Mouse (Mus musculus) limb, embryonic 11.5 days (tissue): Measurements from ENCODE around the gene Mxi1. TPM values are rescaled to one million over a fixed set of nuclear protein-coding genes. Genes with fewer than 3 reads are reported as not detected.

ENCODE experiments used
- ATAC-seq: fragments of 200-750 bp; cut with Nextera tagmentation; 2 replicates; pipeline ENCODE4 v1.8.0; 2017; ENCODE audit warnings: low read depth; ENCODE audit not compliant: insufficient number of reproducible peaks, low FRiP score, low TSS enrichment
- DNase-seq: peaks from one replicate; pipeline ENCODE4 v3.0.0-alpha.2; 2015; ENCODE audit warnings: low spot score
- H3K27ac ChIP-seq: fragments of 300-500 bp; sonication (generic); replicated peaks from 2 replicates; pipeline ENCODE4 v1.5.1; 2014; ENCODE audit warnings: low read depth, mild to moderate bottlenecking, low read length
- H3K27me3 ChIP-seq: fragments of 300-500 bp; sonication (generic); 2 replicates; pipeline ENCODE4 v1.6.1; 2014; ENCODE audit warnings: mild to moderate bottlenecking, low read length, mixed read lengths; ENCODE audit not compliant: control insufficient read depth, insufficient read depth
- H3K36me3 ChIP-seq: fragments of 300-500 bp; sonication (generic); 2 replicates; pipeline ENCODE4 v1.6.1; 2014; ENCODE audit warnings: mild to moderate bottlenecking, low read length, moderate library complexity, mixed read lengths; ENCODE audit not compliant: control insufficient read depth, insufficient read depth
- H3K4me1 ChIP-seq: fragments of 300-500 bp; sonication (generic); 2 replicates; pipeline ENCODE4 v1.6.1; 2014; ENCODE audit warnings: low read length, mixed read lengths; ENCODE audit not compliant: control insufficient read depth, insufficient read depth
- H3K4me2 ChIP-seq: fragments of 300-500 bp; sonication (generic); 2 replicates; pipeline ENCODE4 v1.6.1; 2014; ENCODE audit warnings: low read depth, mild to moderate bottlenecking, moderate library complexity; ENCODE audit not compliant: severe bottlenecking
- H3K4me3 ChIP-seq: fragments of 300-500 bp; sonication (generic); 2 replicates; pipeline ENCODE4 v1.5.1; 2014; ENCODE audit warnings: low read depth, low read length
- H3K9ac ChIP-seq: fragments of 300-500 bp; sonication (generic); 2 replicates; pipeline ENCODE4 v1.6.1; 2014; ENCODE audit warnings: mild to moderate bottlenecking, low read length
- H3K9me3 ChIP-seq: fragments of 300-500 bp; sonication (generic); 2 replicates; pipeline ENCODE4 v1.6.1; 2016; ENCODE audit warnings: low read length; ENCODE audit not compliant: control insufficient read depth
- whole genome bisulfite sequencing: fragments of 180-500 bp; shearing (Covaris S2); extraction: QIAGEN DNeasy Blood & Tissue Kit; methylation state at CpG from one replicate; pipeline ENCODE4 v1.1.7; 2014; 5-methylcytosine and 5-hydroxymethylcytosine counted together
- polyA plus RNA-seq: library from polyadenylated mRNA; unstranded; fragments of >200 nt; fragmentation: Nextera tagmentation; extraction: Ambion mirVana; gene quantifications from 2 replicates; pipeline ENCODE4 v1.2.1, GENCODE M21; 2014

Gene Mxi1
- polyA plus RNA-seq, 1 experiment from 2014 or later: 41.5 TPM

DNA sequence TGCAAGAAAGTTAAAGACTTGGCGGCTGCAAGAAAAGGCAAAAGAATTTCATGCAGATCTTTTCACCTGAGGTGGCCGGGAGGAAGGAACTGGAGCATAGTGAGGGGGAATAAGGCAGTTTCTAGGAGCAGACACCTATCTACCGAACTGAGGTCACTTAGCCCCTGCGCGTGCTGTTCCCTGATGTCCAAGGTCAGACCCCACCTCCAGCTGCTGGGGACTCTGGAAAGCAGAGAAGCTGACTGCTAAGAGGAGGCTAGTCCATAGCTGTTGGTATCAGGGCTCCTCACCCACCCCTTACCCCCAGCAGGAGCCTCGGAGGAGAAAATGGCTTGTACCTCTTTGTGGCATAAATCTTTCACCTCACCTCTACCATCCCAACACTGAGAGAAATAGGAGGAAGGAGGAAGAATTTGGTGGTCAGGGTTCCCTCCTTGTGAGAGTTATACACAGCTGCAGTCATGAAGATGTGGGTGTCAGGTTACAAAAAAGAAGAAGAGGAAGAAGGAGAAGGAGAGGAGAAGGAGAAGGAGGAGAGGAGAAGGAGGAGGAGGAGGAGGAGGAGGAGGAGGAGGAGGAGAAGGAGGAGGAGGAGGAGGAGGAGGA is 111.4 kb downstream of the Mxi1 start:
- ATAC-seq: peak; percentile 13; the same call in 1 of the 2 replicates
- 2% methylated on average over 6 of the region's 6 CpGs for WGBS
- 0 out of 2 replicates have a peak overlapping the region, but pooled peaks have one; percentile 53 for H3K9ac ChIP-seq
- no peaks in the 10 kb centered on the region for H3K9me3 ChIP-seq
- DNase-seq: no peak
- peak overlapping the region; percentile 85 for H3K27ac ChIP-seq
- no peaks in the 10 kb centered on the region for H3K27me3 ChIP-seq
- H3K4me1 ChIP-seq: 0 out of 2 replicates have a peak, but pooled peaks cover 2% of the 10 kb centered on the region
- no peaks in the 10 kb centered on the region for H3K36me3 ChIP-seq
- H3K4me2 ChIP-seq: peak overlapping the region; percentile 43
- peak overlapping the region; percentile 17 for H3K4me3 ChIP-seq

DNA sequence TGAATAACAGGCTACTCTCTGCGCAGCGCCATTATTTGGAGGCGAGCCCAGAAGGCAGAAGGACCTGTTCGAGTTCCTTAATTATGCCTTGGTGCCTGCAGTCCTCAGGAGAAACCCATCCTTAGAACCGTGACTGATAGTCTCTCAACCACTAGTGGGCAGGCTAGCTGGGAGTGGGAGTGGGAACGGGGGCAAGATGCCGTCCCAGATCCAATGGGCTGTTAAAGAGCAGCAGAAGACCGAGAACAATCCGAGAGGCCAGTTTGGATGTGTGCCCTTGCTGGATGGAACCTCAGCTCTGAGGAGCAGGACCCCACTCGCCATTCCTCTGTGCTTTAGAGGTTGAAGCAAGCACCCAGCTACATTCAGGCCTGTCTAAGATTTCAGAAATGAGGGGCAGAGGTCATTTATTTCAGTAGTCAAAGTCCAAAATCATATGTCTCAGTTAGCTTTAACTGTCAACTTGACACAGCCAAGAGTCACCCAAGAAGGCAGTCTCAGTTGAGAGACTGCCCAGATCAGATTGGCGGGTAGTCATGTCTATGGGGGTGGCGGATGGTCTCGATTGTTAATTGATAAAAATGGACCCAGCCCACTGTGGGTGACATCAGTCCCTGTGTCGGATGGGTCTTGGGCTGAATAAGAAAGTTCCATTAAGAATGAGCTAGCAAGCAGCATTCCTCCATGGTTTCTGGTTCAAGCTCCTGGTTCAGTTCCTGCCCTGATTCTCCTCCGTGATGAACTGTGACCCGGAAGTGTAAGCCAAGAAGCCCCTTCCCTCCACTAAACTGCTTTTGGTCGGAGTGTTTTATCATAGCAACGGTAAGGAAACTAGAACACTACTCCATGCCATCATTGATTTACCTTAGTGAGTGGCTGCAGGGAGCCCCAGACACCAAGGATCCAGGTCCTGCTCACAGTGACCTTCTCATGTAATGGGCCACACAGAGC is 112.3 kb downstream of the Mxi1 start:
- no peak for DNase-seq
- H3K27ac ChIP-seq: no peak overlapping the region
- WGBS: 70% methylated on average over 18 of the region's 18 CpGs
- H3K4me1 ChIP-seq: 0 out of 2 replicates have a peak, but pooled peaks cover 2% of the 10 kb centered on the region
- H3K9ac ChIP-seq: no peak overlapping the region
- no peak for ATAC-seq
- no peak overlapping the region for H3K4me2 ChIP-seq
- no peaks in the 10 kb centered on the region for H3K9me3 ChIP-seq
- H3K4me3 ChIP-seq: no peak overlapping the region
- H3K36me3 ChIP-seq: no peaks in the 10 kb centered on the region
- H3K27me3 ChIP-seq: no peaks in the 10 kb centered on the region

DNA sequence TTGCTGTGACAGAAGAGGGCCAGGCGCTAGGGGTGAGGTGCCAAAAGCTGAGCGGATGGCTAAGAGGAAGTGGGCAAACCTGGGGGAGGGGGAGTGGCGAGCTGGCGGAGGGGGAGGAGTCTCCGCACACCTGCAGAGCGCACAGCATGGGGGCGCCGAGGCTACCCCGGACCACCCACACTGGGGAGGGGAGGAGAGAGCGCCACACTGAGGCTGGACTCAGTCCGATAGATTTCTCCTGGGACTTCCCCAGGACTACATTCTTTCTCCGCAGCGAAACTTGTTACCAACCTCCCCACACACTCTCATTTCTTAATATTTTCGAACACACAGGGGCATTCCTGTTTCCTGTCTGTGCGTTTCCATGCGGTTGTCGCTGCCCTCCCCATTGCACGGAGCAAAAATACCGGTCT is 113.0 kb downstream of the Mxi1 start:
- Histone ChIP-seq H3K36me3 (no peaks in the 10 kb centered on the region), H3K27me3 (no peaks in the 10 kb centered on the region), H3K4me2 (no peak overlapping the region), H3K4me3 (no peak overlapping the region), H3K4me1 (peaks cover 4% of the 10 kb centered on the region; the same call in 1 of the 2 replicates), H3K27ac (no peak overlapping the region), H3K9me3 (no peaks in the 10 kb centered on the region), H3K9ac (no peak overlapping the region)
- ATAC-seq (no peak), DNase-seq (no peak)
- WGBS: 19% methylated on average over 19 of the region's 19 CpGs

- no peak overlapping the region for H3K4me3 ChIP-seq
- peaks cover 4% of the 10 kb centered on the region; the same call in 1 of the 2 replicates for H3K4me1 ChIP-seq
- H3K9me3 ChIP-seq: no peaks in the 10 kb centered on the region
- no peak overlapping the region for H3K4me2 ChIP-seq
- H3K27me3 ChIP-seq: no peaks in the 10 kb centered on the region
- no peak overlapping the region for H3K27ac ChIP-seq
- no peaks in the 10 kb centered on the region for H3K36me3 ChIP-seq
- no peak overlapping the region for H3K9ac ChIP-seq
- WGBS: 67% methylated on average over 17 of the region's 17 CpGs
- DNase-seq: no peak
- ATAC-seq: no peak
Measured at GRCm38 (mm10) chr19:53423816-53424465, 113.6 kb downstream of the Mxi1 start.

DNA sequence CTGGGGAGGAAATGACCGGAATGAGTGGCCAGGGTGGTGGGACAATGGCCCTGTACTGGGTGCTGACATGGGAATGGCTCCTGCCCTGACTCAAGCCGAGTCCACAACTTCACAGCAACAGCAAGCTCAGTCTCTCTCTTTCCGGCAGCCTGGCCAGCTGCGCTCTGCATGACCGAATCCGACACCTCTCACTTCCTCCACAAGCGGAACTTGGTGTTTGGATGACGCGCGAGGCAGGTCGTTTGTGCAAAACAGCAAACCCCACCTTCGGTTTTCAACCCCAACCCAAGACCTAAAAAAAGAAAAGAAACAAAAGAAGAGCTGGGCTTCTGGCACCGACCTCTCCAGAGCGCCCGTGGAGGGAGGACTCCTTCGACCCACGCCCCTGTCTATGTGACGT is 114.3 kb downstream of the Mxi1 start:
- DNase-seq (peak; percentile 45), ATAC-seq (no peak)
- Histone ChIP-seq H3K4me1 (peaks cover 4% of the 10 kb centered on the region; the same call in 1 of the 2 replicates), H3K9ac (no peak overlapping the region), H3K27ac (no peak overlapping the region; the same call in 1 of the 2 replicates), H3K27me3 (no peaks in the 10 kb centered on the region), H3K36me3 (no peaks in the 10 kb centered on the region), H3K4me3 (no peak overlapping the region), H3K9me3 (no peaks in the 10 kb centered on the region), H3K4me2 (no peak overlapping the region)
- WGBS: 49% methylated on average over 18 of the region's 18 CpGs

Other genes starting within 250 kb of the Mxi1 start
- gene Add3, start 170.1 kb upstream of the Mxi1 start, polyA plus RNA-seq: 74.4 and 75.1 TPM in 2 replicates
- gene Gm10197, start 61.2 kb downstream of the Mxi1 start, polyA plus RNA-seq: not detected in 2 replicates
- gene Smndc1, start 80.1 kb downstream of the Mxi1 start, polyA plus RNA-seq: 62.2 and 64.4 TPM in 2 replicates
- 3.5 and 3.8 TPM in 2 replicates for gene Dusp5, start 218.6 kb downstream of the Mxi1 start, polyA plus RNA-seq